In the genomic region with DNA sequence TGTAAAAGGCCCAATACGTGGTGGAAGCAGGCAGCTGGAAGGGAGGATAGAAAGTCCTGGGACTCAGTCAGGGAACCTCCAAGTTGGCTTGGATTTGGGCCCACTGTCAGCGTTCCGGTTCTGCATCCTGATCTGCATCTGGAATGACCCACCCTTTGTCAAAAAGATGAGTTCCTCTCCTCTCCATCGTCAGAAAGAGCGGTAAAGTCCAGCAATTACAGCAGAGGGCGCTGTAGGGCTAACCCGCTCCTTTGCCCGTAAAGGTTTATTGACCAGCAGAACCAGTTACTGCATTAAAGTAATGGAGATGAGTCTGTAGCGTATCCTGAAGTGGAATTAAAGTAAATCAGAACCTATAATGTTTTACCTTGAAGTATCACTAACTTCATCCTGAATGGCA, we compare ENCODE assay signal across 9 mouse cellular contexts. TPM values are rescaled to one million over a fixed set of nuclear protein-coding genes. Genes with fewer than 3 reads are reported as not detected.
DNase-seq lines count a peak whose midpoint lies in the region; ATAC-seq and TF ChIP-seq lines count a peak whose summit lies in the region.
"Had no signal": no experiment of that assay in that cellular context is flagged by ENCODE, and none has a peak within 500 bp of the region (broad histone marks: within the 10 kb centered on the region; RNA-seq: fewer than 3 reads in every experiment).

No protein-coding gene starts in this region.

- H3K4me3 ChIP-seq in heart, adult 2 months, result no peak overlapping the region
- H3K4me3 ChIP-seq in heart, embryonic 12.5 days, result no peak overlapping the region
- H3K4me3 ChIP-seq in kidney, postnatal 0 days (replicated peaks; ENCODE audit: low read depth, low read length), result no peak overlapping the region

- TF ChIP-seq EP300 in heart, adult 2 months (IDR thresholded peaks at IDR 0.05; ENCODE audit: insufficient read depth, low read depth, low read length), result no peak

- no peaks in the 10 kb centered on the region for H3K4me1 ChIP-seq in heart, adult 2 months (ENCODE audit: control insufficient read depth, insufficient read depth, low read length)
- no peaks in the 10 kb centered on the region for H3K4me1 ChIP-seq in heart, embryonic 12.5 days (replicated peaks)
- H3K4me1 ChIP-seq in kidney, postnatal 0 days (replicated peaks; ENCODE audit: insufficient read depth, low read length), result no peaks in the 10 kb centered on the region

- no peak overlapping the region for H3K27ac ChIP-seq in heart, adult 2 months
- no peak overlapping the region for H3K27ac ChIP-seq in heart, embryonic 12.5 days (ENCODE audit: poor library complexity, severe bottlenecking)
- no peak overlapping the region for H3K27ac ChIP-seq in kidney, postnatal 0 days

- no peaks in the 10 kb centered on the region for H3K79me2 ChIP-seq in heart, adult 2 months (replicated peaks; ENCODE audit: control insufficient read depth, insufficient read depth, low read length)

- DNase-seq in heart, adult 2 months, result peak; percentile 35 to 54
- peak; percentile 49 for DNase-seq in urinary bladder, postnatal 25 days (ENCODE audit: low spot score)
- DNase-seq in urinary bladder, adult 2 months (ENCODE audit: low spot score), result no peak
- DNase-seq in cerebellum, postnatal 14 days, result peak; percentile 77 to 78
- peak; percentile 72 for DNase-seq in kidney, postnatal 0 days (ENCODE audit: low spot score)
- DNase-seq in thymus, postnatal 0 days (ENCODE audit: low spot score), result peak; percentile 59

- H3K4me2 ChIP-seq in heart, embryonic 12.5 days, result no peak overlapping the region
- no peak overlapping the region for H3K4me2 ChIP-seq in kidney, postnatal 0 days (ENCODE audit: low read length)

- no peak for TF ChIP-seq POLR2A in heart, adult 2 months (IDR thresholded peaks at IDR 0.05; ENCODE audit: insufficient read depth, low read depth, low read length)

- 0 out of 2 replicates have a peak, but pooled peaks cover 4% of the 10 kb centered on the region for H3K9me3 ChIP-seq in heart, embryonic 12.5 days (replicated peaks)
- no peaks in the 10 kb centered on the region for H3K9me3 ChIP-seq in kidney, postnatal 0 days (replicated peaks; ENCODE audit: low read length)

- no peaks in the 10 kb centered on the region for H3K36me3 ChIP-seq in heart, adult 2 months (ENCODE audit: control insufficient read depth, insufficient read depth, low read length)
- H3K36me3 ChIP-seq in heart, embryonic 12.5 days, result no peaks in the 10 kb centered on the region
- H3K36me3 ChIP-seq in kidney, postnatal 0 days (ENCODE audit: insufficient read depth, low read length), result no peaks in the 10 kb centered on the region

- TF ChIP-seq CTCF in heart, adult 2 months (IDR thresholded peaks at IDR 0.05), result peak; percentile 84
- peak; percentile 82 for TF ChIP-seq CTCF in kidney, postnatal 0 days (IDR thresholded peaks at IDR 0.05; ENCODE audit: low read depth)

- intact Hi-C loops in heart, adult 2 months (cut with DNase I), result loop anchor here (10.0 kb wide), 1 partner anchor 744 kb away; no protein-coding TSS in a partner anchor

- H3K9ac ChIP-seq in heart, adult 2 months (ENCODE audit: low read depth, low read length), result no peak overlapping the region
- H3K9ac ChIP-seq in heart, embryonic 12.5 days, result no peak overlapping the region
- H3K9ac ChIP-seq in kidney, postnatal 0 days (ENCODE audit: low read depth, low read length), result no peak overlapping the region

- ATAC-seq in heart, embryonic 12.5 days (ENCODE audit: insufficient number of reproducible peaks, low FRiP score), result no peak
- no peak for ATAC-seq in kidney, postnatal 0 days (replicated peaks; ENCODE audit: low FRiP score, low read depth)
- ATAC-seq in megakaryocyte, adult 5-6 weeks (ENCODE audit: poor library complexity, severe bottlenecking), result peak; percentile 80

- 11% methylated on average over 9 of the region's 9 CpGs for WGBS in heart, adult 2 months
- 17% methylated on average over 9 of the region's 9 CpGs for WGBS in heart, embryonic 12.5 days
- WGBS in kidney, postnatal 0 days, result 16% methylated on average over 9 of the region's 9 CpGs

- H3K27me3 ChIP-seq in heart, adult 2 months (ENCODE audit: control insufficient read depth, insufficient read depth, low read length), result no peaks in the 10 kb centered on the region
- peaks cover 41% of the 10 kb centered on the region for H3K27me3 ChIP-seq in heart, embryonic 12.5 days (replicated peaks)
- no peaks in the 10 kb centered on the region for H3K27me3 ChIP-seq in kidney, postnatal 0 days (ENCODE audit: insufficient read depth, low read length)

RNA-seq across cellular contexts. Expression of gene Npm1, which starts 7.5 kb away (rescaled TPM):
- total RNA-seq in heart, adult 2 months (2021), result 100 to 1,000 TPM; 136 to 161 TPM
- polyA plus RNA-seq in heart, adult 2 months (2012; rRNA removed), result 57.6 and 101 TPM in 2 replicates
- 513 and 525 TPM in 2 replicates for polyA plus RNA-seq in heart, embryonic 12.5 days (2016; fragmentation: Nextera tagmentation; extraction: Ambion mirVana)
- 295 and 406 TPM in 2 replicates for polyA plus RNA-seq in urinary bladder, adult 2 months (2012; rRNA removed)
- 901 and 905 TPM in 2 replicates for polyA plus RNA-seq in kidney, postnatal 0 days (2015; fragmentation: Nextera tagmentation; extraction: Ambion mirVana)
- 717 and 796 TPM in 2 replicates for total RNA-seq in megakaryocyte, adult 5-6 weeks (2015)
- total RNA-seq in megakaryocyte, adult 5-6 weeks (2017), result 1,083 and 1,097 TPM in 2 replicates
- 905 and 1,035 TPM in 2 replicates for polyA plus RNA-seq in thymus, postnatal 0 days (2015; fragmentation: Nextera tagmentation; extraction: Ambion mirVana)

RNA-seq across cellular contexts. Expression of gene Fgf18, which starts 23.3 kb away (rescaled TPM):
- total RNA-seq in heart, adult 2 months (2021), result 1 to 10 TPM; 3.3 to 4.1 TPM
- 3.0 and 3.7 TPM in 2 replicates for polyA plus RNA-seq in heart, adult 2 months (2012; rRNA removed)
- polyA plus RNA-seq in heart, embryonic 12.5 days (2016; fragmentation: Nextera tagmentation; extraction: Ambion mirVana), result 2.6 TPM in 2 replicates
- polyA plus RNA-seq in urinary bladder, adult 2 months (2012; rRNA removed), result 0.88 and 1.2 TPM in 2 replicates
- 0.54 and 0.76 TPM in 2 replicates for polyA plus RNA-seq in kidney, postnatal 0 days (2015; fragmentation: Nextera tagmentation; extraction: Ambion mirVana)
- total RNA-seq in megakaryocyte, adult 5-6 weeks (2015), result not detected in 2 replicates
- not detected in 2 replicates for total RNA-seq in megakaryocyte, adult 5-6 weeks (2017)
- polyA plus RNA-seq in thymus, postnatal 0 days (2015; fragmentation: Nextera tagmentation; extraction: Ambion mirVana), result 0.29 and 0.64 TPM in 2 replicates

RNA-seq across cellular contexts. Expression of gene Tlx3, which starts 32.9 kb away (rescaled TPM):
- not detected for total RNA-seq in heart, adult 2 months (2021)
- not detected in 2 replicates for polyA plus RNA-seq in heart, adult 2 months (2012; rRNA removed)
- not detected in 2 replicates for polyA plus RNA-seq in heart, embryonic 12.5 days (2016; fragmentation: Nextera tagmentation; extraction: Ambion mirVana)
- polyA plus RNA-seq in urinary bladder, adult 2 months (2012; rRNA removed), result not detected in 2 replicates
- polyA plus RNA-seq in kidney, postnatal 0 days (2015; fragmentation: Nextera tagmentation; extraction: Ambion mirVana), result not detected in 2 replicates
- not detected in 2 replicates for total RNA-seq in megakaryocyte, adult 5-6 weeks (2015)
- total RNA-seq in megakaryocyte, adult 5-6 weeks (2017), result not detected in 2 replicates
- not detected in 2 replicates for polyA plus RNA-seq in thymus, postnatal 0 days (2015; fragmentation: Nextera tagmentation; extraction: Ambion mirVana)
- total RNA-seq: left cerebral cortex, adult 8-10 months had no signal
